Mouse (Mus musculus) heart, embryonic 11.5 days (tissue): Measurements from ENCODE around the gene Aldh1a2. TPM values are rescaled to one million over a fixed set of nuclear protein-coding genes. Genes with fewer than 3 reads are reported as not detected.

ENCODE experiments used
- ATAC-seq: fragments of 200-750 bp; cut with Nextera tagmentation; replicated peaks from 2 replicates; pipeline ENCODE4 v1.8.0; 2017; ENCODE audit warnings: moderate library complexity; ENCODE audit not compliant: insufficient number of reproducible peaks, low FRiP score, low TSS enrichment
- H3K27ac ChIP-seq: fragments of 300-500 bp; sonication (generic); 2 replicates; pipeline ENCODE4 v1.5.1; 2014; ENCODE audit warnings: mild to moderate bottlenecking, low read depth, low read length
- H3K27me3 ChIP-seq: fragments of 300-500 bp; sonication (generic); 2 replicates; pipeline ENCODE4 v1.6.1; 2014; ENCODE audit warnings: mild to moderate bottlenecking, low read length, mixed read lengths; ENCODE audit not compliant: control insufficient read depth, insufficient read depth
- H3K36me3 ChIP-seq: fragments of 300-500 bp; sonication (generic); 2 replicates; pipeline ENCODE4 v1.6.1; 2014; ENCODE audit warnings: mild to moderate bottlenecking, low read length, moderate library complexity, mixed read lengths; ENCODE audit not compliant: control insufficient read depth, insufficient read depth
- H3K4me1 ChIP-seq: fragments of 300-500 bp; sonication (generic); 2 replicates; pipeline ENCODE4 v1.6.1; 2014; ENCODE audit warnings: low read length; ENCODE audit not compliant: control insufficient read depth, insufficient read depth
- H3K4me2 ChIP-seq: fragments of 300-500 bp; sonication (generic); 2 replicates; pipeline ENCODE4 v1.6.1; 2014; ENCODE audit warnings: mild to moderate bottlenecking, moderate library complexity
- H3K4me3 ChIP-seq: fragments of 300-500 bp; sonication (generic); 2 replicates; pipeline ENCODE4 v1.5.1; 2014; ENCODE audit warnings: low read depth, low read length
- H3K9ac ChIP-seq: fragments of 300-500 bp; sonication (generic); 2 replicates; pipeline ENCODE4 v1.6.1; 2014; ENCODE audit warnings: mild to moderate bottlenecking, low read depth, low read length, moderate library complexity
- H3K9me3 ChIP-seq: fragments of 300-500 bp; sonication (generic); replicated peaks from 2 replicates; pipeline ENCODE4 v1.6.1; 2016; ENCODE audit warnings: low read length; ENCODE audit not compliant: control insufficient read depth
- WGBS: fragments of 180-500 bp; shearing (Covaris S2); extraction: QIAGEN DNeasy Blood & Tissue Kit; methylation state at CpG from one replicate; pipeline ENCODE4 v1.1.7; 2014; ENCODE audit not compliant: insufficient replicate concordance; 5-methylcytosine and 5-hydroxymethylcytosine counted together
- polyA plus RNA-seq: library from polyadenylated mRNA; unstranded; fragments of >200 nt; fragmentation: Nextera tagmentation; extraction: Ambion mirVana; gene quantifications from 2 replicates; pipeline ENCODE4 v1.2.1, GENCODE M21; 2014

The Aldh1a2 gene
- polyA plus RNA-seq, 1 experiment from 2014 or later, result 48.8 TPM

DNA sequence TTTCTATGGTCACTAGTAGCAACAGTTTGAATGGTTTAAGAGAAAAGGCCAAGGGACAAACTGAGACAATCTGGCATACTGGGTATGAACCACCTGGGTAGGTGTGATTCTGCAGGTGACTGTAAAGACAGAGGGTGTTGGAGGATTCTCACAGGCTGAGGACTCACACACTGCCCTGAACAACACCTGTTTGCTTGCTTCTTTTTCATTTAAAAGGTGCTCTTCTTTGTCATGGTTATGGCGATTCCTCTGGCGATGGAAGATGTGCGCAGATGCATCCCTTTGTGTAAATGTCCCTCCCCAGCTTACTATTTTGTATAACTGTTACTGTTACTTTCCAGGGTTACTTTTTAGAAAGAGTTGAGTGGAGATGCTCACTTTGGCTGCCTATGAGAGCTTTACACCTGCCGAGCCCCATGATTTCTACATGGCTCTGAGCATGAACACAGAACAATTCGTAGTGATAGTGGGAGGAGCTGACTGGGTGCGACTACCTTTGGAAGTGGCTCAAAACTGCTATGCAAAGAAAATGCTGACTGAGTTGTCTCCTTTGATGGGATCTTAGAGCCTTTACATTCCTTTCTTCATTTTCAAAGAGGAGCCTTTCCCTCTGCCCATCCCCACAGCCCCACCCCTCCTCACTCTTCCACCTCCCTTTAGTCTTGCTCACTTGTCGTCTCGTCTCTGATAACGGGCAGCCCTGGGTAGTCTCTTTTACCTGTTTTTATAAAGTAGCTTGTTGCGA, 11.8 kb downstream of the Aldh1a2 start:
- ATAC-seq, result no peak
- H3K9me3 ChIP-seq, result no peaks in the 10 kb centered on the region

DNA sequence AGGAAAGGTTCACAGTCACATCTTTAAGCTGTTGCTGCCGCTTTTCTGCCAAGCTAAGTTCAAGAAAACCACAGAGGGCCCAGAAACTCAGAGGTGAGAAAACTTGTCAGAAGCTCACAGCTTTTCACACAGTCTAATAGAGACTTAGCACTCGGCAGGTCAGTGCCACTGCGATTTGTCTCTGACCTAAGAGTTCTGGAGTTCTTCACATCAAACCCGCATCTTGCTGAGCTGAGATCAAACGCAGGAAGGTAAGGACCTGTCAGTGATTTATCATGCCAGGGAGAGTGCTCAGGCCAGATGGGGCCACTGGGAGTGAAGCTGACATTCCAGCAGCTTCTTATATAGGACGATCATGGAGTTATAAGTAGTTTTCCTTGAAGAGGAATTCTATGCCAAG, 14.4 kb downstream of the Aldh1a2 start:
- no peaks in the 10 kb centered on the region for H3K9me3 ChIP-seq
- no peak overlapping the region for H3K4me2 ChIP-seq
- WGBS, result 6% methylated on average over 6 of the region's 6 CpGs
- peaks cover 4% of the 10 kb centered on the region; the same call in 1 of the 2 replicates for H3K4me1 ChIP-seq
- H3K27ac ChIP-seq, result no peak overlapping the region
- no peak overlapping the region for H3K9ac ChIP-seq
- H3K36me3 ChIP-seq, result no peaks in the 10 kb centered on the region
- H3K4me3 ChIP-seq, result no peak overlapping the region
- no peak for ATAC-seq
- no peaks in the 10 kb centered on the region for H3K27me3 ChIP-seq

More for the DNA sequence above, 11.8 kb downstream of the Aldh1a2 start:
- H3K36me3 ChIP-seq, result no peaks in the 10 kb centered on the region
- H3K4me3 ChIP-seq, result no peak overlapping the region
- H3K27ac ChIP-seq, result no peak overlapping the region
- H3K4me2 ChIP-seq, result no peak overlapping the region
- H3K4me1 ChIP-seq, result peaks cover 4% of the 10 kb centered on the region; the same call in 1 of the 2 replicates
- no peak overlapping the region for H3K9ac ChIP-seq
- no peaks in the 10 kb centered on the region for H3K27me3 ChIP-seq
- 44% methylated on average over 10 of the region's 10 CpGs for WGBS

DNA sequence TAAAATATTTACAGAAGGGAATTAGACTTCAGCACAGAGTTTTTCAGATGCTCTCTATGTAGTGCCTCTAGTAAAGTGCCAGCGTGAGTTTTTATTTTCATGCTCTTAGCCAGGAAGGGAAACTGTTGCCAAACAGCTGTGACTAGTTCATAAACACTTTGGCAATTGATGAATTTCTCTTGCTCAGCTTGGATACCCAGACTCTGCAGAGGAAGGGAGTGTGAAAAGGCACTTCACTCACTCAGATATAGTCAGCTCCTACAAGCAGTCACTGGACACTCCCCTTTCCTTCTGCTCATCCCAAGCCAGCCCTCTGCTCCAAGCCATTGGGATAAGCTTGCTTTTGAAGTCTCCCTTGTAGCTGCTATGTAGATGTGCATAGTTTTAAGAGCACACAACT, 21.0 kb downstream of the Aldh1a2 start:
- Histone ChIP-seq H3K4me1 (no peaks in the 10 kb centered on the region), H3K36me3 (no peaks in the 10 kb centered on the region), H3K4me2 (no peak overlapping the region), H3K27me3 (no peaks in the 10 kb centered on the region), H3K9me3 (no peaks in the 10 kb centered on the region), H3K4me3 (no peak overlapping the region), H3K9ac (no peak overlapping the region), H3K27ac (no peak overlapping the region)
- no peak for ATAC-seq
- 67% methylated on average over 1 of the region's 1 CpGs for WGBS

DNA sequence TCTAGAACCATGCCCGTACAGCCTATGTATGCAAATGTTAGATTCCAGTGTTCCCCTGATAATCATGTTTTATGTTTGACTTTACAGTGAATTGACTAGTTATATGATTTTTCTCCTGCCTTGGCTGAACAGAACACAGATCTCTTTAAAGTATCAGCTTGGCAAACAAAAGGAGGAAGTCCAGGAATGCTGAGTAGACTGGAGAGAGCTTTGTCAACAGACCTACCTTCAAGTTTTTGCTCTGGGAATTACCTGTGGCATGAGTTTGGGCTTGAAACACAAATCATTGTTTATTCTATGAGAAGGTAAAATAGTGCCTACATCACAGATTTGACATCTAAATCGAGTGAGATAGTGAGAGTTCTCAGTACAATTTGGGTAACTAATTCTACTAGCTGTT, 24.3 kb downstream of the Aldh1a2 start:
- WGBS, result 65% methylated on average over 2 of the region's 2 CpGs
- Histone ChIP-seq H3K9me3 (no peaks in the 10 kb centered on the region), H3K36me3 (no peaks in the 10 kb centered on the region), H3K4me2 (no peak overlapping the region), H3K4me3 (no peak overlapping the region), H3K27me3 (no peaks in the 10 kb centered on the region), H3K4me1 (no peaks in the 10 kb centered on the region), H3K27ac (no peak overlapping the region), H3K9ac (no peak overlapping the region)
- ATAC-seq, result no peak

GRCm38 (mm10) chr9:71241515-71242411, 26.2 kb downstream of the Aldh1a2 start:
- Histone ChIP-seq H3K4me3 (no peak overlapping the region), H3K9me3 (no peaks in the 10 kb centered on the region), H3K36me3 (no peaks in the 10 kb centered on the region), H3K9ac (no peak overlapping the region), H3K4me1 (no peaks in the 10 kb centered on the region), H3K27ac (peak overlapping the region; percentile 41; the same call in 1 of the 2 replicates), H3K27me3 (no peaks in the 10 kb centered on the region), H3K4me2 (no peak overlapping the region)
- WGBS, result 70% methylated on average over 10 of the region's 10 CpGs
- ATAC-seq, result no peak

GRCm38 (mm10) chr9:71242412-71242781, 26.8 kb downstream of the Aldh1a2 start:
- no peak overlapping the region for H3K4me3 ChIP-seq
- no peaks in the 10 kb centered on the region for H3K27me3 ChIP-seq
- H3K36me3 ChIP-seq, result no peaks in the 10 kb centered on the region
- H3K9ac ChIP-seq, result no peak overlapping the region
- ATAC-seq, result no peak
- H3K4me2 ChIP-seq, result no peak overlapping the region
- H3K4me1 ChIP-seq, result no peaks in the 10 kb centered on the region
- 78% methylated on average over 5 of the region's 5 CpGs for WGBS
- H3K27ac ChIP-seq, result peak overlapping the region; percentile 41; the same call in 1 of the 2 replicates
- H3K9me3 ChIP-seq, result no peaks in the 10 kb centered on the region

DNA sequence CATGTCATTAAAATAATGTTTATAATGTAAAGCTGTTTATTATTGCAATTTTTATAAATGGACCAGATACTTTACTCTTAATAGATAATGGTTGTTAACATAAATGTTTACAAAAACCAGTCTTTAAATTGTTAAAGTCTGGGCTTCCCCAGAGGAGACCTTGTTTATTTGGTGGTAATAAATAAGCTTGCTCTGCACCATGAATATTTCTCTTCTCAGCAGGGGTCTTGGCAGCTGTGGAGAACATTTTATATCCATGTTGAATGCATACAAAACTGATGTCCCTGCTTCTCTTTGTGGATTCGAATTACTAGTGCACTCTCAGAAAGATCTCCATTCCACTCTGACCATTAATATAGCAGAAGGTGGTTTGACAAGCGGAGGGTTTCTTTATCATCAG, 38.8 kb downstream of the Aldh1a2 start:
- Histone ChIP-seq H3K27ac (no peak overlapping the region), H3K9me3 (no peaks in the 10 kb centered on the region), H3K9ac (no peak overlapping the region), H3K27me3 (no peaks in the 10 kb centered on the region), H3K4me2 (no peak overlapping the region), H3K4me1 (no peaks in the 10 kb centered on the region), H3K4me3 (no peak overlapping the region), H3K36me3 (no peaks in the 10 kb centered on the region)
- no peak for ATAC-seq
- WGBS, result 72% methylated on average over 2 of the region's 2 CpGs

DNA sequence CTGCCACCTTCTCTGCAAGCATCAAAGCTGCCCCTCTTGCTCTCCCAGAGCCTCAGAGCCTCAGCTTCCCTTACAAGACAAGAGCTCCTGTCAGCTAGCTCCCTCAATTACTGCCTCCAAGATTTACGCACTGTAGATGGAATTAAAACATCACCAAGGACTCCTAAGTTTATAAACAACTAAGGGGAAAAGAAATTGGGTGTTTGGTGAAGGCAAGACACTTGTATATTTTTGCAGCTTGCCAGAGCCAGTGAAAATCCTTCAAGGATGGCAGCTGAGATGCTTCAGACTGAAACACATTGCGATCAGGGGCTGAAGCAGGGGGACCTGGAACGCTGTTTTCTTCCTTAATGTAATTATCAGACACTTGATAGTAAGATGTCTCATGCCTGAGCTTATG, 47.1 kb downstream of the Aldh1a2 start:
- H3K9ac ChIP-seq, result no peak overlapping the region
- no peak overlapping the region for H3K4me3 ChIP-seq
- 0 out of 2 replicates have a peak, but pooled peaks cover 5% of the 10 kb centered on the region for H3K4me1 ChIP-seq
- no peaks in the 10 kb centered on the region for H3K27me3 ChIP-seq
- no peak for ATAC-seq
- no peak overlapping the region for H3K27ac ChIP-seq
- H3K9me3 ChIP-seq, result no peaks in the 10 kb centered on the region
- no peaks in the 10 kb centered on the region for H3K36me3 ChIP-seq
- 38% methylated on average over 3 of the region's 3 CpGs for WGBS
- no peak overlapping the region for H3K4me2 ChIP-seq
